Mouse (Mus musculus) liver, adult 2 months (tissue): ENCODE results near the gene Dclre1c.

Experiments
- CTCF ChIP-seq: fragments of 200-500 bp; IDR thresholded peaks from 2 replicates; pipeline ENCODE4 v1.5.1; 2011; ENCODE audit warnings: low read depth, low read length, control low read depth
- POLR2A ChIP-seq: fragments of 200-500 bp; IDR thresholded peaks from 2 replicates; pipeline ENCODE4 v1.6.1; 2011; ENCODE audit warnings: low read length, control low read depth; ENCODE audit not compliant: insufficient read depth; ENCODE audit errors: extremely low read depth

DNA sequence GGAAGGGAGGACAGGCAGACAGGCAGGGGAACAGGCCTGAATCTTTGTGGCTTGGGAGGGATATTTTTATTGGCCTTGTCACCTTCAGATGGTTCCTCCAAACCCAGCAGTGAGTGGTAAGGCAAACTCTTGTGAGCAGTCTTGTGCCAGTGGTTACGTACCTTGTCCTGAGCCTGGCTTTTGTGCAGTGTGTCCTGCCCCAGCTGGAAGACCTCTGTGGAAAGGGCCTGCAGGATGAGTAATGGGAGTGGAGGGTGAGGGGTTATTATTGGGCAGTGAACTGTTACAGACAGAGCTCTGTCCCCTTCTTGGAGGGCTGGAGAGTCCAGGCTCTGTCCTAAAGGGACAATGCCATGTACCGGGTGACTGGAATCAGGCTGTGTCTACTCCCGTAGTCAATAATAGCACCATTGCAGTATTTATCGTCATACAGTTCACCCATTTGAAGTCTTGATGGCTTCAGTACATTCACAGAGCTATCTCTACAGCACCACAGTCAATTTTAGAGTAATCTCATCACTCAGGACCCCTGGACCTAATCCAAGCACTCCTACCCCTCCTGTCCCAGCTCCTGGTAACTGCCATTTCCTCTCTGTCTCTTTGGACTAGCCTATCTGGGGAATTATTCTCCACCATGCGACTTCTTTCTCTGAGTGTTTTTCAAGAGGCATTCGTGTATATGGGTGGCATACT is 11.6 kb downstream of the Dclre1c start:
- TF ChIP-seq POLR2A = no peak
- no peak for TF ChIP-seq CTCF
